Mouse (Mus musculus) spleen, postnatal 36 days (tissue): Measurements from ENCODE around the gene Atg4a-ps.
"Not testable (repeated sequence)": the region's sequence is repeated elsewhere in the genome, so short reads cannot be mapped to it uniquely, and the experiment has no call there.

Experiments used
- DNase-seq, 2 experiments: peaks; one replicate each; pipeline ENCODE4 v3.0.0; 2022; ENCODE audit warnings: low spot score in 2 of 2, mixed read lengths in 1 of 2

Atg4a-ps gene

DNA sequence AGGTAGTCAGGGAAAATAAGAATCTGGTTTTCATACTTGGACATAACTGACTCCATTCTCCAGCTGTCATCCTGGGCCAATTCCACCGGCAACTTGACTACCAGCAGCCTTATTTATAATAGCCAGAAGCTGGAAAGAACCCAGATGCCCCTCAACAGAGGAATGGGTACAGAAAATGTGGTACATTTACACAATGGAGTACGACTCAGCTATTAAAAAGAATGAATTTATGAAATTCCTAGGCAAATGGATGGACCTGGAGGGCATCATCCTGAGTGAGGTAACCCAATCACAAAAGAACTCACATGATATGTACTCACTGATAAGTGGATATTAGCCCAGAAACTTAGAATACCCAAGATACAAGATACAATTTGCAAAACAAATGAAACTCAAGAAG, at the start of gene Atg4a-ps:
TSS of gene Atg4a-ps (minus strand) at position 101 of the 400 bp plus-strand sequence.
- not testable (repeated sequence) for DNase-seq

DNA sequence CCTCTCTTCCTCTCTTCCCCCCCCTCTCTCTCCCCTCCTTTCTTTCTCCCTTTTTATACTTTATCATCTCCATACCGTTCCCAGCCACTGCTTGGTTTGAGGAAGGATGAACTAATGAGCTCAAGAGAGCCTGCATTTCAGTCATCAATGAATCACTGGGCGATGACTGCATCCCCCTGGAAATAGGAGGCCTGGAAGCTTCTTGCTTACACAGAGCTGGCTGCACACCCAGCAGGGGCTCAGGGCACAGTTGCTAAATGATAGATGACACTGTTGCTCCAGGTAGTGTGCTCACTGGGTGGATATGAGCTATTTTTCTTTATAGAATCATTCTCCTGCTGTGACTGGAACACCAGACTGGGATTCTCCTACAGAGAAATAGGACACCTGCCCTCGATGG, 49.7 kb upstream of the Atg4a-ps start:
- no peak for DNase-seq

DNA sequence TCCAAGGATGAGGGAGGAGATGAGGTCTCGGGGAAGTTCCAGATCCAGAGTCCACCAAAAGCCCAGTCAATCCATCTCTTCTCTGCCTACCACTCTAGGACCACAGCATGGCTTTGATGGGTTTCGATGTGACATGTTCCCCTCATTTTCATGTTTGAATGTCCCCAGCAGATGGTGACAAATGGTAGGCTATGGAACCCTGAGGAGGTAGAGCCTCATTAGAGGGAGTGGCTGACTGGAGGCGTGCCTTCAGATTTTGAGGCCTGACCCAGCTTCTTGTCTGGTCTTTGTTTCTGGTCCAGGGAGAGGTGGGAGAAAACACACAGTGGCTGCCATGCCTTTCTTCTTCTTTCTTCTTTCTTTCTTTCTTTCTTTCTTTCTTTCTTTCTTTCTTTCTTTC, 44.6 kb upstream of the Atg4a-ps start:
- DNase-seq = peak; percentile 3 to 9

DNA sequence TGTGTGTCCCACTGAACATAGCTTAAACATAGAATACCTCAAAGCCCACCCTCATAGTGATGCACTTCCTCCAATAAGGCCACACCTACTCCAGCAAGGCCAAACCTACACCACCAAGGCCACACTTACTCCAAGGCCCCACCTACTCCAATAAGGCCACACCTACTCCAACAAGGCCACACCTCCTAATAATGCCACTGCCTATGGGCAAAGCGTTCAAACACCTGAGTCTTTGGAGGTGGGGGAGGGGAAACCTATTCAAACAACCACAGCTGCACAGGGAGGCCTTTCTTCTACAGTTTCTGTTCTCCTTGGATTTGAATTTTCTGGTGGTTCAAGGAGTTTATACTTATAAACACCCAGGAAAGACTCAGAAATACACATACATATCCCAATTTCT, 43.2 kb upstream of the Atg4a-ps start:
- DNase-seq = no peak

DNA sequence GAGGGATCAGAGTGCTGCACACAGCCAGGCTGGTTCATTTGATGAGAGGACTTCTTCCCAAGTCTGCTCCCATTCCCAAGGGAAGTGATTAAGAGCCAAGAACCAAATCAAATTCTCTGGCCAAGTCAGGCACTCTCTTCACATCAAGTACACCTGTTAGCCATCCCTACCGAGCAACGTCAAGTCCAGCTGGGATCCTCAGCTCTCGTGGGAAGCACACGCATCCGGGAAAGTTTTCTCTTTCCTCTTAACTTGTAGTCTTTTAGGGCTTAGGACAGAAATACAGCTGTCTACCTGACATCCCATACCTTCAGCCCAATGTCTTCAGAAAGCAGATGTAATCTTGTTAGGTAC, 38.1 kb upstream of the Atg4a-ps start:
- no peak for DNase-seq

DNA sequence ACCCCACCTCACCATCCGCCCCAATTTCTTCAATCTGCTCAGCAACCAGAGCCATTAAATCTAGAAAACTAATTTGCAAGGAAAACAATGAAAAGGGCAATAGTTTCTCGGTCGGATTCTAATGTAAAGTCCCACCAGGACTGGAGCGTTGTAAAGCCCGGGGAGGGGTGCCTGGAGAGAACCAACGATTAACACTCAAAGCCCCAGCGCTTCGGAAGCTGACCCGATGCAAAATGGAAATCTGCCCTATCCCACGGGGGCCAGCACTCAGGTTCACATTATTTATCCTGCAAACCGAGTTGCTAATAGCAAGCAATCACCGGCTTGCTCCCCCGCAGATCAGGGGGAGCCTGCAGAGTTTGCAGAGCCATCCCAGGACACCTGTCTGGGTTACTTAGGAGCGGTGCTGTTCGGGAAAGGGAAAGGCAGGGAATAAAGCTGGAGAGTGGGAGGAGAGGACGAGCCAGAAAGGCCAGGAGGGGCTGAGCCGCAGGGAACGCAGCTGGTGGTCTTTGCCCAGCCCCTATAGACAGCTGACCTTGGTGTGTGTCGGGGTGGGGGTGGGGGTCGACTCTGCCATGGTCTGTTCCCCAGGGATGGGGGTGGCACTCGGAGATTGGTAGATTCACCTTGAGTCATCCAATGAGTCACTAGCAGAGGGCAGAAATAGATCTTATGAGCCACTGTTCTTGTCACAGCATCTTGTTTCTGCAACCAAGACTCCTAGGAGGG, 37.5 kb upstream of the Atg4a-ps start:
- no peak for DNase-seq

DNA sequence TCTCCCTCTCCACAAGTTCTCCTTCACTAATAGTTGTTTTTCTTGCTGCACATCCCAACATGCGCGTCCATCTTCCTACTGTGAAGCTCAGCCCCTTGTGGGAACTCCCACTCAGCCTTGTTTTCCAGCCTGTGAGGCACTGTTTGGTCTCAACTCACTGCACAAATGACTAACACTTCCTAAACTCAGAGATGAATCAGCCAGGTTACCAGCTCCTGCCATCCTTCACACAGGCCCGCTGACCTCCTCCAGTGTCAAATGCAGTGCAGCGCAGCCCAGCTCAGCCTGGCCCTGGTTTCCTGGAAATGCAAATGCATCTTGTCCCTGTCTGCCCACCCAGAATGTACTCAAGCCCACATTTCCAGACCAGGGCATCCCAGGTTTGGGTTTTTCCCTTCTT, 36.6 kb upstream of the Atg4a-ps start:
- no peak for DNase-seq

DNA sequence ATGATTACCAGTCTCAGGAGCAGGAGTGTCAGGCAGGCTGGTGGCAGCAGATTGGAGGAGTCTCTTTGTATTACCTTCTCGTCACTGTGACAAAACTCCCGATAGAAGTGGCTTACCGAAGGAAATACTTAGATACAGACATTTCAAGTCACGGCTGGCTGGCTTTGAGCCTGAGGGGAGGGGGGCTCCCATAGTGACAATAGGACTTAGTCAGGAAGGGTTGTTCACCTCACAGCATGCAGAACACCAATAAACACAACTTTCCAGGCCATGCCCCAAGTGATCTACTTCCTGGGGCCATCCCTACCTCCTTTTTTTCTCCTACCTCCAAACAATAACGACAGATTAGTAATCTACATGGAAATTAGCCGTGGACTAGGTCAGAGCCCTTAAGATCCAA, 32.9 kb upstream of the Atg4a-ps start:
- no peak for DNase-seq

DNA sequence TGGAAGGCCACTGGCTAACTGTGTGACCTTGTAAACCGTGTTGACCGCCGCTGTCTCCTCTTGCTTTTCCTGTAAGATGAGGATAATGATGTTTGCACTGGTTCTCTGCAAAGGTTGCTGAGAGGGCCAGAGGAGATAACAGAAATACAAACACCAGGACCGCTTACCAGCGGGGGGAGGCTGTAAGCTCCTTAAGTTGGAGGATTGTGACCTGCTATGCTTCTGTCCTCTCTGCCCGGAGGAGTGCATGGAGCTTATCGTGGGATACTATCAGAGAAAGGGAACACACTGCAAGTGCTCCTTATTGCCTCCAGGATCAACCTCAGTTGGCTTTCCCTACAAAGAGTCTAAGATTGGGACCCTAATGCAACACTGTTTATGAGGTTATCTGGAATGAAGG, 26.8 kb upstream of the Atg4a-ps start:
- no peak for DNase-seq

DNA sequence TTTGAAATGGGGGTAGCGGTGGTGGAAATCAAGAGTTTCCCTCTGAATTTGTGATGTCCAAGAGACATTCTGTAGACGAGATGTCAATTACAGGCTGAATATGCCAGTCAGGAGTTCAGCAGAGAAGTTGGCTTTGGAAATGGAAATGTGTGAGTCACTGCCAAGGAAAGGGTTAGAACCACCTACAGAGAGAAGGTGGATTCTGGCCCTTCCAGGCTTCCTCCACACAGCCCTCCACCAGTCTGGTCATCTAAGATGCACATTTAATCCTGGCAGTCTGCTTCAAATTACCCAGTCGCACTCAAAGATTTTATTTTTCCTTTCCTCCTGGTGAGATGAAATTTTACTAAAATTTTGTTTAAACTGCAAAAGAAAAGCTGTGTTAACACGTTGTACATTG, 26.2 kb upstream of the Atg4a-ps start:
- no peak for DNase-seq

DNA sequence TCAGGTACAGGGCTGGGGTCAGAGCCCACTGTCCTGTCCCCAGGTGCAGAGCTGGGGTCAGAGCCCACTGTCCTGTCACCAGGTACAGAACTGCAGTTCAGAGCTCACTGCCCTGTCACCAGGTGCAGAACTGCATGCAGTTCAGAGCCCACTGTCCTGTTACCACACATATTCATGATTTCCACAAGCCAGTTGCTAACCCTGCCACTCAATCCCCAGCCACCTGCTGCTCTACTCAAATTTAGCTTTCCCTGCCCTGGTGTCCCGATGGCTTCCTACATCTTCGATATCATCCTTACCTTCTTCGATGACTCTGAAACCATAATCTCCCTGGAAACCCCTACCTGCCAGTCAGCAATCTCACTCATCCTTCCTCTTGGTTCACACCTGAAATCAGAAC, 17.5 kb upstream of the Atg4a-ps start:
- no peak for DNase-seq

DNA sequence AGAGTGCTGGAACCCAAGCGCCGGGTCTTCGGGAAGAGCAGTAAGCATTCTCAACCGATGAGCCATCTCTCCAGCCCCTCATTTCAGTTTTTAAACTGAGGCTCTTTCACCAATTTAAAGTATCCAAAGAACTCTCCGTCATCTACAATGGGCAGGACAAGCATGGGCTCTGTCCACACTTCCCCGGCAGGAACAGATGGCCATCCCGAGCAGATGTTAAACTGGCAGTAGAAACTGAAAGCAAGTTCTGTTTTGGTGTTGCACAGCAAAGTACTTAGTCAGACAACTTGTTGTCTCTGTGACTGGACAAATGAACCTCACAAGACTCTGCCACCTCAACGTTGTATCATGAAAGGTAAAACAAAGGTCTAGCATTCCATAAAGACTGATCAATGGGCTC, 15.8 kb upstream of the Atg4a-ps start:
- DNase-seq = no peak

DNA sequence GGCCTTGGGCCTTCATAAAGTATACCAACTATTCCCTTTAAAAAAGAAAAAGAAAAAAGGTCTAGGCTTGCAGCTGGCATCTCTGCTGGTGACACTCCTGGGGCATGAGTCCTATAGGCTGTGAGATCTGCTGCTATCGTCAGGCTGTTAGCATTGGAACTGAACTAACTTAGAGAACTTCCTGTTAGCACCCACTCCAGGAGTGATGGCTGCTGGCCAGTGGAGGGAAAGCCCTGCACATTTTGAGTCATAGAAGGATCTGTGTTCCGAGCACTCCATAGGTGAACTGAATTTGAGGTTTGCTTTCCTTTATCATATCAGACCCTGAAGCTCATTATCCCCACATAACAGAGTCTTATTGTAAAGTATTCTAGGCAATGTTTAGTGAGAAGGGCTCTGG, 14.1 kb upstream of the Atg4a-ps start:
- no peak for DNase-seq

DNA sequence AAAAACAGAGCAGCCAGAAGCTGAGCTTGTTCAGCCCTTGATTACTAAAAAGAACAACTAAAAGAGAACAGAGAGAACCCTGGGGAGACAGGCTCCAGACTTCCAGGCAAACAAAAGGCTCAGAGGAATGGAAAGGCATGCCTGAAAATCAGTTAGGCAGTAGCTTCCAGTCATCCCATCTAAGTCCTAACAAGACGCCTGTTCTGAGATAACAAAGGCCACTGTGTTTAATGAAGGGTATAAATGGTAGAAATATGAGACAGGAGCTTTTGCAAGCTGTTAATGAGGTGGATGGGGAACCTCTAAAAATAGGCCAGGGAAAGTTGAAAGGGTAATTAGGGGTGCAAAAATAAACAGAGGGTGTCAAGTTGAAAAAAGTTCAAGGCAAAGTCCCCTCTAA, 4.5 kb upstream of the Atg4a-ps start:
- no peak for DNase-seq

DNA sequence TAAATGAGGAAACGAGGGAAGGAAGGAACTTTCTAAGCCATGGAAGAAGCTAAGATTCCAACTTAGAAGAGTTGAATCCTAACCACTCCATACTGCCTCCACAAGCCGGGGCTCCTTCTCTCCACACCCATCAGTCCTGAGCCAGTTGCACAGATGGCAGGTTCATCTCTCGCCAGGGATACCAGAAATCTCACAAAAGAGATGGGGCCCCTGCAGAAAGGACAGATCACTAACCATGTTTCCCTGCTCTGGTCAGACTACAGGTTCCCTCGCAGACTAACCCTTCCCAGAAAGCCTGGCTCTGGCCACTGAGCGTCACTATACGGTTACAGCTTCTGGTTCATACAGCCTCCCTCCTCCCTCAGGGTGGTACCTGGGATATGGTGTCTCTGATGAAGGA, 3.8 kb upstream of the Atg4a-ps start:
- no peak for DNase-seq

DNA sequence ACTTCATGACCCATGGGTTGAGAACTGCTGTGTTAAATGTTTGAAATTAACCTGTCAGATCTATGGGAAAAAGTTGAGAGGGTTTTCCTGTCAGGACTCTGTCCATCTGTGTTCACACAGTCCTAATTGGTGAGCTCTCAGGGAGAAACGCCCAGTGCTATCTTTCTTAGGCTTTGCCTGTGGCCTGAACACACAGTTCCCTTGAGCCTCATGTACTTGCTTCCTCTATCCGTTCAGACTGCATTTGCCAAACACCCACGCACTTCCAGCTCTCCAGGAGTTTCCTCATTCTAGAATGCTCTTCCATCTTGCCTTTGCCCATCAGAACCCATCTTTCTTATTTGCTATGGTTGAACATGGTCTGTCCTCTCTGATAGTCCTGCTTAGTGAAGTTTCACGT, 2.6 kb upstream of the Atg4a-ps start:
- DNase-seq = no peak

DNA sequence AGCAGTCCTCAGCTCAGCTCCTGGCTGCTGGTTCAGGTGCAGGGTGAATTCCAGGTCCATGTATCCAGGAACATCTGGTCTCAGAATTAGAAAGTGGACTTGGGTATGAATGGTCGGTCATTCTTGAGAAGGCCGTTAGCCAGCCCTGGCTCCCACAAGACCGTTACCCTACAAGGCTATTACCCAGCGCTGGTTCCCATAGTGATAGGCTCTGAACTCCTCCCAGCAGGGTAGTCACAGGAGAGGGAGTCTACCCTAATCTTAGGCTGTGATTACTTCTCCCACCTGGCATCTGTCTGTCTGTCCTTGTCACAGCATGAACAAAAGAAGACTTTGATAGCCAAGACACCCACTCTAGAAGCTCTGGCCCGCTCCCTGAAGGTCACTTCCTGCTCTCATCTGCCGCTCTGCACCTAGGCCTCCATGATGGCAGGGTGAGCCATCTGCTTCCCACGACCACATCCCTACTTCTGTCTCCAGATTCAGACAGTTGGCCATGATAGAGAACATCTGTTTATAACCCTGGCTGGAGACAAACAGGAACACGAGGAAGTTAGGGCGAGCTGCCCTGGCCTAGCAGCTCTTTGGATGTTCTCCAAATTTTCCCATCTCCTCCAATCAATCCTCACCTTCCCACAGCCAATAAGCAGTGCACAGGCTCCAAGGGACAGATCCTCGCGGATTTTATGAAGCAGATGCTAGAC, 1.4 kb upstream of the Atg4a-ps start:
- DNase-seq = no peak

DNA sequence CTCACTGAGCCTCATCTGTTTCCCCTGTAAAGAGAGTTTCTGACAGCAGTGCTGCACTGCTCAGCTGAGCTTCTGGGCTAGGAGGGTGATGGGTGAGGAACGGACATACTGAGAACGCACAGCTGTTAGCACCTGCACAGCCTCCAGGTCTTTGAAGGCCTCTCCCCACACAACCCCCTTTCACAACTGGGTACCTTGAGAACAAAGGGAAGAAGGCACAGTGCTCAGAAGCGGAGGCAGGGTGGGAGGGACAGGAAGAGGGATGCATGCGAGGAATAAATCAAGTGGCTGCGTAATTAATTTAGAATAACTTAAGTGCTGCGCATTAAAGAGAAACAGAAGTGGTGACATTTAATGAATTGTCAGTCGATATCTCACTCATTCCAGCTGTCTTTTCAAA, 4.6 kb downstream of the Atg4a-ps start:
- DNase-seq = no peak

DNA sequence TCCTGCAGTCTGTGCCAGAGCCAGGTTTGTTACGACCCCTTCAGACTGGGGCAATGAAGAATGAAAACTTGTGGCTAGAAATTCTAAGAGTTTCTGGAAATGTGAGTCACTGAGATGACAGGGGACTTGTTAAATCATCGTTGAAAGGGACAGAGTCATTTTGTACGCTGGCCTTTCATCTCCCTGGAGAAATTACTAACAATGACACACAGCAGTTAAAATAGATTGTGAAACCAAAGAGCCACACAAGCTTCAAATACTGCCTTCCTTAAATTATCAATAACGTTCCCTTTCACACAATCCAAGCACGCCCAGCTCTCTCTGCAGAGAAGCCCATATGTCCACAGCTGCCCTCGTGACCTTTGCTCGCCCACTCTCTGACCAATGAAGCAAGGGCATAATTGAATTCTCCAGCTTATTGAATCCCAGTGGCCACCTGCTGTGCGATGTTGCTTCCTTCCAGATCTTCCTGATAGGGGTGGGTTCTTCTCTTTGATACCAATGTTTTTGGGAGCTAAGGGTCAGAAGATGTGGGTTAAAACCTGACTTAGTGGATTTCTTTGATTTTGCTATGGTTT, 5.6 kb downstream of the Atg4a-ps start:
- no peak for DNase-seq

DNA sequence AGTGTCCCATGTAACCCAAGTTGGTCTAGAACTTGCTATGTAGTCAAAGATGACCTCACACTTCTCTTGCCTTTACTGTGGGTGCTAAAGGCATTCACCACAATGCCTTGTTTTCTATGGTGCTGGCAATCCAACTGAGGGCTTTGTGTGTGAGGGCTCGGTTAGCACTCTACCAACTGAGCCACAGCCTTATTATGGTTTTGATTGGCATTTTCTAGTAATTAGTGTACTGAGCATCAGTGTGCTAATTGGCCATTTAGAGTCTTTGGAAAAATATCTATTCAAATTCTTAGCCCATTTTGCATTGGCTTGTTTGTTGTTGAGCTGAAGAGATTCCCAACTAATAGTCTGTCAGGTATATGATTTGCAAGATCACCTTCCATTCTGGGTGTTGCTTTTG, 8.2 kb downstream of the Atg4a-ps start:
- no peak for DNase-seq

DNA sequence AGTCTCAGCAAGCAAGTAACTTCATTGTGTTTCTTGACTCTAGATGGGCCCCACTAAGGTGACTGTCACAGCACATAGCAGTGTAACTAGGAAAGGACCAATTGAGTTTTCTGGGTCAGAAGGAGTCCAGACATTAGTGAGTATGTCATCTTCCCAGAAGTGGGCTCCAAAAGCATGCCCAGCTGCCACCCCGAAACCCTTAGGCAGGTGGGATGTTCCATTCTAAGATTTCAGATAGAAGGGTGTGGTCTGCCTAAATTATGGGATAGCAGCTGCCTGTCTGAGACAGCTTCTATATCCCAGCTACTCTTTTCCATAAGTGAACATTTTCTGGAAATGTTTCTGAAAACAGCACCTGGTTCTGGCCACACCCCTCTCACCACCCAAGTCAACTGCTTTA, 11.6 kb downstream of the Atg4a-ps start:
- no peak for DNase-seq

DNA sequence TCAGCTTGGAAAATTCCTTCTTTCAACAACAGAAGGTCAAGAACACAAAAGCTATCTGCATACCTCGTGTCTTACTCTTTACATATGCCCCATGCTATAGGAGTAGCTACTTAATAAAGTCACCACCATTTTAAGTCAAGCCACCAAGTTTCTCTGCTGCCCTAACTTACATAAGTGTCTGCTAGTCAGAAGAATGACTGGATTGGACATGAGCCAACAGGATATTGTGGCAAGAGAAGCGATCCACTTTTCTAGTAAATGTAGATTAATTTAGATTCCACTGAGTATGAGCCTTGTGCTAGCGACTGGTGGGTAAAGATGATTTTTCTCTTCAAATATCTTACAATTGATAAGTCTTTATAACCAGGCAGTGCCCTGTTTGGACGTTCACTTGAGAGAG, 12.0 kb downstream of the Atg4a-ps start:
- no peak for DNase-seq

DNA sequence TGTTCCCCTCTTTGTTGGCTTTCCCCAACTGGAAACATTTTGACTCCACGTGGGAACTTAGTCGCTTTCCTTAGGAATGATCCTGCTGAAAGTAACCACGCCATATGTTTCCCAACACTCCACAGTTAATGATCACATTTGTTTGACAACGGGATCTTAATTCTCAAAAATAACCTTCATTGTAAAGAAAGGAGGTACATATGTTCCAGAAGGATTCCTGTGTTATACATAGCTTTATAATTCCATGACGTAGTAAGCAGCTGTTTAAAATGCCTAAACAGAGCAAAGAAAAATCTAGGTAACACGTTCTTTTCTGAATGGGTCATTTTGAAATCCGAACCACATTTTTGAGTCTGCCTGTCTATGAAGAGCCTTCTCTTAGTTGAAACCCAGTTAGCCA, 12.7 kb downstream of the Atg4a-ps start:
- no peak for DNase-seq
